Mouse (Mus musculus): ENCODE results near the gene Ndufb7. TPM values are rescaled to one million over a fixed set of nuclear protein-coding genes. Genes with fewer than 3 reads are reported as not detected.

Ndufb7 gene
- polyA plus RNA-seq (2012) = 277 and 338 TPM in 2 replicates

GRCm38 (mm10) chr8:83566469-83567395, at the start of gene Ndufb7:
TSS of gene Ndufb7 (plus strand) at chr8:83566671.
- TF ChIP-seq GATA1 (IDR thresholded peaks at IDR 0.05; ENCODE audit: low read length) = no peak

GRCm38 (mm10) chr8:83520432-83520831, 46.0 kb upstream of the Ndufb7 start:
- no peak for TF ChIP-seq GATA1 (IDR thresholded peaks at IDR 0.05; ENCODE audit: low read length)

GRCm38 (mm10) chr8:83521310-83521709, 45.2 kb upstream of the Ndufb7 start:
- TF ChIP-seq GATA1 (IDR thresholded peaks at IDR 0.05; ENCODE audit: low read length) = no peak

DNA sequence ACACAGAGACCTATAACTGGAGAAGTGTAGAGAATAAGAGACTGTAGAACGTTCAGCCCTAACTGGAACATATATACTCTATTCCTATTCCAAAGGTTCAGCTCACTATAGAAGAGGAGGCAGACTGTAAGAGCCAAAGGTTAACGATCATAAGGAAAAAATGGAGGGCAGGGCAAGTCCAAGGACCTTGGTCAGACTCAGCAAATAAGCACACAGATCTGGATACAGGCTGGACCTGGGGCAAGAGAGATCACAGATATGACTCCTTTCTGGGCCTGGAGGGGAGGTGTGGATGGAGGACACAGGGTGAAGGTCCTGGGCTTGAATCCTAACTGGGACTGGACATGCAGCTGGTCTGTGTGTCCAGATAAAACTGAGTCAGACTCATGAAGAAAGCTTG, 31.7 kb upstream of the Ndufb7 start:
- no peak for TF ChIP-seq GATA1 (IDR thresholded peaks at IDR 0.05; ENCODE audit: low read length)

GRCm38 (mm10) chr8:83535736-83536135, 30.7 kb upstream of the Ndufb7 start, which contains the start of gene Olfr370:
TSS of gene Olfr370 (plus strand) at chr8:83535780.
- TF ChIP-seq GATA1 (IDR thresholded peaks at IDR 0.05; ENCODE audit: low read length) = no peak

DNA sequence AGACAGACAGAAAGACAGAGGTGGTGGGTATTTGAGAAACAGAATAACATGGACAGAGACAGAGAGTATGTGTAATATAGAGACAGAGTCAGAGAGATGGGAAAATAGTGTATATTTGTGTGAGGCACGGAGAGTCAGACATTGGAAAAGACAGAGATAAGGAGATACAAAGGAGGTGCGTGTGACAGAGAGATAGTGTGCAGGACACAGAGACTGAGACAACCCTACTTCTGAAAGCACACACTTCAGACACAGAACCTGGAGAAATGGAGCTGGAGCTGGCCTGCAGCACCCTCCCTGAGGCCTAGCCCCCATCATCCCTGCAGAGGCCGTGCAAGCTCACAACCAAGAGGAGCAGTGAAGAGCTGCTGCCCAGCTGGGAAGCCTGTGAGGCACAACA, 3.8 kb upstream of the Ndufb7 start:
- no peak for TF ChIP-seq GATA1 (IDR thresholded peaks at IDR 0.05; ENCODE audit: low read length)

GRCm38 (mm10) chr8:83563246-83563645, 3.2 kb upstream of the Ndufb7 start:
- no peak for TF ChIP-seq GATA1 (IDR thresholded peaks at IDR 0.05; ENCODE audit: low read length)

DNA sequence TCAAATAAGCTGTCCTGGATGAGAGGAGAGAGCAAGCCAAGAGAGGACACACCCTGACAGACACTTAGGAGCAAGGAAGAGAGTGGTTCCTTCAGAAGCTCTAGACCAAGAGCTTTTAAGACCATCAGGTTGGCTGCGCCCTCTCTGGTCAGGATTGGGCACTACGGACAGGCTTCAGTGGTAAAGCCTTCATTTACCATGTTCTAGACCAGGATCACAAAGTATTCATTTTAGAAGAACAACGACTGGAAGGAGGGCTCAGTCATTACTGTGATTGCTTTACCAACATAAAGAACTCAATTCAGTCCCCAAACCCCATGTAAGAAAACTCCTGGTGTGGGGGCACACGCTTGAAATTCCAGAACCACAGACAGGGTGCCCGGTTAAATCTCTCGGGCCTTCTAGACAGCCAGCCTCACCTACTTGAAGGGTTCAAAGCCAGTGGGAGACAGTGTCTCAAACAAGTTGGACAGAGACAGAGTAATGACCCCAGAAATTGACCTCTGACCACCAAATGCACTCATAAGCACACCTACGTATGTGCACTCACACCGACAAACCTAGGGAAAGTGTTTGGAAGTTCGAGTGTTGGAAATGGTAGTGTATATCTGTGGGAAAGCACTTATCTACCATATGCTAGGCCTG, 618 bp upstream of the Ndufb7 start:
- TF ChIP-seq GATA1 (IDR thresholded peaks at IDR 0.05; ENCODE audit: low read length) = no peak

DNA sequence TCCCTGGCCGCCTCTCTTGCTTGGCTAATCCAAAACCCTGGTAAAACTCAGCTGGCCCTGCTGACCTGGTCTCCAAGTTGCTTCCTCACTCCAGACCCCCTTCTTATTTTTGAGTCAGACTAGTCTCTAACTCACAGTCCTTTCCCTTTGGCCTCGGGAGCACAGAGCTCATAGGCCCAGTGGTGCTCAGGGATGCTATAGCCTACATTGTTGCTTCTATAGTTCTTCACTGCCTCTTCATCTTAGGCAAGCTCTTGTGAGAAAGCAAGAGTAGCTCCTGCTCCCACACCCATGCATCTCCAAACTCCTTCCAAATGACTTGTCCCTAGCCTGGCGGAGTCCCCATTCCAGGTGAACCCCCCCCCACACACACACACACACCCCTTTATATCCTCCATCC, 1.2 kb downstream of the Ndufb7 start:
- TF ChIP-seq GATA1 (IDR thresholded peaks at IDR 0.05; ENCODE audit: low read length) = no peak

GRCm38 (mm10) chr8:83568128-83568527, 1.7 kb downstream of the Ndufb7 start:
- no peak for TF ChIP-seq GATA1 (IDR thresholded peaks at IDR 0.05; ENCODE audit: low read length)

GRCm38 (mm10) chr8:83568755-83569154, 2.3 kb downstream of the Ndufb7 start:
- TF ChIP-seq GATA1 (IDR thresholded peaks at IDR 0.05; ENCODE audit: low read length) = no peak

GRCm38 (mm10) chr8:83569165-83569564, 2.7 kb downstream of the Ndufb7 start:
- no peak for TF ChIP-seq GATA1 (IDR thresholded peaks at IDR 0.05; ENCODE audit: low read length)

- TF ChIP-seq GATA1 (IDR thresholded peaks at IDR 0.05; ENCODE audit: low read length) = no peak
Observed at GRCm38 (mm10) chr8:83570272-83571000, 4.0 kb downstream of the Ndufb7 start.

GRCm38 (mm10) chr8:83571791-83572190, 5.3 kb downstream of the Ndufb7 start:
- no peak for TF ChIP-seq GATA1 (IDR thresholded peaks at IDR 0.05; ENCODE audit: low read length)

GRCm38 (mm10) chr8:83572246-83572812, 5.9 kb downstream of the Ndufb7 start:
- TF ChIP-seq GATA1 (IDR thresholded peaks at IDR 0.05; ENCODE audit: low read length) = no peak

All from G1E-ER4 (cell line).